Mouse (Mus musculus): ENCODE measurements around the gene Fam198a.

- peak; percentile 78 for TF ChIP-seq CTCF (IDR thresholded peaks at IDR 0.05; ENCODE audit: low read depth)
- TF ChIP-seq EP300 (IDR thresholded peaks at IDR 0.05; ENCODE audit: low read depth): no peak
Measured at GRCm38 (mm10) chr9:121928498-121928897, 22.3 kb upstream of the Fam198a start.
